ENCODE assay signal across 8 mouse cellular contexts in genomic region chr12:30039565-30039964, GRCm38 (mm10).
DNase-seq lines count a peak whose midpoint lies in the region; ATAC-seq and TF ChIP-seq lines count a peak whose summit lies in the region.

No protein-coding gene starts in this region.

- H3K4me2 ChIP-seq in neural tube, embryonic 12.5 days (replicated peaks), result no peak overlapping the region

- no peaks in the 10 kb centered on the region for H3K4me1 ChIP-seq in MEL (ENCODE audit: control insufficient read depth in 1 of 2, insufficient read depth in 2 of 2, low read length in 2 of 2)
- peaks cover 18% of the 10 kb centered on the region for H3K4me1 ChIP-seq in neural tube, embryonic 12.5 days

- H3K79me2 ChIP-seq in MEL (ENCODE audit: control insufficient read depth, insufficient read depth, low read length, poor library complexity), result no peaks in the 10 kb centered on the region

- H3K27ac ChIP-seq in MEL (ENCODE audit: control insufficient read depth, low read depth, low read length), result no peak overlapping the region
- H3K27ac ChIP-seq in neural tube, embryonic 12.5 days, result no peak overlapping the region

- H3K9me3 ChIP-seq in MEL (replicated peaks; ENCODE audit: insufficient read depth, low read length), result no peaks in the 10 kb centered on the region
- H3K9me3 ChIP-seq in neural tube, embryonic 12.5 days, result no peaks in the 10 kb centered on the region

- TF ChIP-seq CTCF in MEL (IDR thresholded peaks at IDR 0.05 in 2 of 3, conservative IDR thresholded peaks at IDR 0.05 in 1 of 3; ENCODE audit: control insufficient read depth in 1 of 3, insufficient read depth in 1 of 3, low read depth in 2 of 3, low read length in 3 of 3, poor library complexity in 1 of 3, severe bottlenecking in 1 of 3), result peak; percentile 20 to 52 (median 37); a peak in 5 of 6 replicates

- intact Hi-C loops in left cerebral cortex, postnatal 36 days (cut with DNase I), result loop anchor here (1.0 kb wide), 1 partner anchor 112 kb away; no protein-coding TSS in a partner anchor

- peak; percentile 24 to 27 for DNase-seq in cerebellum, adult 18-20 months
- peak; percentile 6 for DNase-seq in MEL (ENCODE audit: low read depth, low spot score)
- DNase-seq in embryo, embryonic 11.5 days (ENCODE audit: low read depth, low spot score), result peak; percentile 17
- peak; percentile 50 to 59 for DNase-seq in left cerebral cortex, postnatal 36 days (ENCODE audit: low spot score in 2 of 2)
- DNase-seq in spleen, postnatal 10 days (ENCODE audit: low spot score in 2 of 2), result no peak

- peak; percentile 20 for TF ChIP-seq RAD21 in MEL (IDR thresholded peaks at IDR 0.05; ENCODE audit: low read depth, low read length)

- H3K36me3 ChIP-seq in MEL (ENCODE audit: control insufficient read depth in 1 of 2, insufficient read depth in 2 of 2, low read length in 2 of 2), result no peaks in the 10 kb centered on the region
- no peaks in the 10 kb centered on the region for H3K36me3 ChIP-seq in neural tube, embryonic 12.5 days

- H3K9ac ChIP-seq in MEL (ENCODE audit: control insufficient read depth, low read depth, low read length, poor library complexity, severe bottlenecking), result no peak overlapping the region
- H3K9ac ChIP-seq in neural tube, embryonic 12.5 days, result no peak overlapping the region

- TF ChIP-seq POLR2A in MEL (IDR thresholded peaks at IDR 0.05; ENCODE audit: control insufficient read depth in 1 of 2, insufficient read depth in 1 of 2, low read depth in 1 of 2, low read length in 2 of 2, poor library complexity in 1 of 2), result no peak

- 46% methylated on average over 4 of the region's 4 CpGs for WGBS in neural tube, embryonic 12.5 days

- no peak for ATAC-seq in cerebellum, adult (ENCODE audit: insufficient number of reproducible peaks, low FRiP score, low TSS enrichment)
- ATAC-seq in hematopoietic stem cell, adult 5-6 weeks (replicated peaks in 1 of 2; ENCODE audit: insufficient read depth in 1 of 2, low FRiP score in 2 of 2, low TSS enrichment in 1 of 2, low read depth in 1 of 2, poor library complexity in 2 of 2, severe bottlenecking in 2 of 2), result peak; percentile 22 to 39; a peak in 2 of 4 replicates
- 0 out of 2 replicates have a peak, but pooled peaks have one; percentile 31 for ATAC-seq in neural tube, embryonic 12.5 days (ENCODE audit: low FRiP score, low read depth)

- H3K4me3 ChIP-seq in MEL (ENCODE audit: control insufficient read depth in 1 of 2, insufficient read depth in 1 of 2, low read depth in 2 of 2, low read length in 2 of 2), result no peak overlapping the region
- no peak overlapping the region for H3K4me3 ChIP-seq in neural tube, embryonic 12.5 days

- no peak for TF ChIP-seq EP300 in MEL (IDR thresholded peaks at IDR 0.05; ENCODE audit: low read depth in 1 of 2, low read length in 2 of 2)

- H3K27me3 ChIP-seq in MEL (ENCODE audit: control insufficient read depth in 1 of 2, insufficient read depth in 2 of 2, low read length in 2 of 2), result no peaks in the 10 kb centered on the region
- H3K27me3 ChIP-seq in neural tube, embryonic 12.5 days (replicated peaks), result no peaks in the 10 kb centered on the region

TF ChIP-seq in MEL, 35 proteins besides CTCF, POLR2A, EP300 and RAD21:
- TF ChIP-seq NELFE (IDR thresholded peaks at IDR 0.05; ENCODE audit: low read depth, low read length), result no peak
- TF ChIP-seq KAT2A (conservative IDR thresholded peaks at IDR 0.05; ENCODE audit: low read depth, low read length), result no peak
- no peak for TF ChIP-seq UBTF (IDR thresholded peaks at IDR 0.05; ENCODE audit: borderline replicate concordance, insufficient read depth, low read depth, low read length)
- TF ChIP-seq JUND (IDR thresholded peaks at IDR 0.05; ENCODE audit: low read depth, low read length), result no peak
- no peak for TF ChIP-seq MAX (IDR thresholded peaks at IDR 0.05; ENCODE audit: low read length)
- TF ChIP-seq GABPA (IDR thresholded peaks at IDR 0.05; ENCODE audit: low read depth, low read length), result no peak
- no peak for TF ChIP-seq MEF2A (IDR thresholded peaks at IDR 0.05; ENCODE audit: extremely low read depth, insufficient replicate concordance, low read depth, low read length, poor library complexity, severe bottlenecking)
- TF ChIP-seq MAFK (IDR thresholded peaks at IDR 0.05; ENCODE audit: borderline replicate concordance, low read depth, low read length), result no peak
- no peak for TF ChIP-seq SIN3A (IDR thresholded peaks at IDR 0.05; ENCODE audit: low read length)

Comparison
In these comparisons a context has a peak if more than half of its experiments do, and no peak if none do; other contexts are left out.
1. DNase-seq: peak in cerebellum, adult 18-20 months (2 of 2), MEL (single experiment), embryo, embryonic 11.5 days (single experiment) and left cerebral cortex, postnatal 36 days (2 of 2); none in spleen, postnatal 10 days (0 of 2).